Mouse (Mus musculus): Measurements from ENCODE around the gene Bach1. TPM values are rescaled to one million over a fixed set of nuclear protein-coding genes. Genes with fewer than 3 reads are reported as not detected.

The Bach1 gene
- polyA plus RNA-seq, 1 experiment from 2014 or later = 17.4 TPM

DNA sequence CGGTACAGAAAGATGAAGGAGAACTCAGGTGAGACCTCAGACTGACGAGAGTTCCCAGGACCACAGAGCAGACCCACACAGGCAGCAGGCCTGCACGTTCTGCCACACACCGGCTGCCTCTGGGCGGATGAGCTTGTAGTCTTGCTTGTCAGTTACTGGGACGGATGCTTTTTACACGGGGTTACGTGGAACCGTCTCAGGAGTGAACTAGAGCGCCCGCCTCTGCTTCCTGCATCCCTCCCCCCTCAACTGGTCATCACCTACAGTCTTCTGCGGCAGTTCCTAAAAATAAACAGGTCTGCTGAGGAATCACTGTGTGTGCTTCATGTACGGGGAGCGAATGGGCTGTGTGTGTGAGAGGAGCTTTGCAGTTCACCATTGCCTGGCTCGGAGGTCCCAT, 24.7 kb downstream of the Bach1 start:
- Histone ChIP-seq H3K4me2 (ENCODE audit: low read length) (no peak overlapping the region), H3K4me1 (ENCODE audit: control insufficient read depth, insufficient read depth, low read depth, low read length) (no peaks in the 10 kb centered on the region), H3K27ac (ENCODE audit: low read depth, low read length) (no peak overlapping the region), H3K9ac (ENCODE audit: low read depth, low read length) (no peak overlapping the region), H3K27me3 (replicated peaks; ENCODE audit: control insufficient read depth, insufficient read depth, low read length) (no peaks in the 10 kb centered on the region), H3K9me3 (ENCODE audit: control insufficient read depth, low read length) (no peaks in the 10 kb centered on the region), H3K4me3 (ENCODE audit: low read length) (no peak overlapping the region), H3K36me3 (ENCODE audit: control insufficient read depth, insufficient read depth, low read length) (peaks cover 22% of the 10 kb centered on the region)
- 94% methylated on average over 15 of the region's 15 CpGs for WGBS
- ATAC-seq = no peak

GRCm38 (mm10) chr16:87724826-87725225, 26.1 kb downstream of the Bach1 start:
- H3K4me2 ChIP-seq (ENCODE audit: low read length) = no peak overlapping the region
- H3K4me3 ChIP-seq (ENCODE audit: low read length) = no peak overlapping the region
- no peak for ATAC-seq
- H3K36me3 ChIP-seq (ENCODE audit: control insufficient read depth, insufficient read depth, low read length) = peaks cover 22% of the 10 kb centered on the region
- H3K9me3 ChIP-seq (ENCODE audit: control insufficient read depth, low read length) = no peaks in the 10 kb centered on the region
- H3K27ac ChIP-seq (ENCODE audit: low read depth, low read length) = no peak overlapping the region
- 95% methylated on average over 4 of the region's 4 CpGs for WGBS
- H3K27me3 ChIP-seq (replicated peaks; ENCODE audit: control insufficient read depth, insufficient read depth, low read length) = no peaks in the 10 kb centered on the region
- H3K9ac ChIP-seq (ENCODE audit: low read depth, low read length) = no peak overlapping the region
- H3K4me1 ChIP-seq (ENCODE audit: control insufficient read depth, insufficient read depth, low read depth, low read length) = no peaks in the 10 kb centered on the region

GRCm38 (mm10) chr16:87725241-87725640, 26.5 kb downstream of the Bach1 start:
- 90% methylated on average over 5 of the region's 5 CpGs for WGBS
- Histone ChIP-seq H3K36me3 (ENCODE audit: control insufficient read depth, insufficient read depth, low read length) (peaks cover 22% of the 10 kb centered on the region), H3K27me3 (replicated peaks; ENCODE audit: control insufficient read depth, insufficient read depth, low read length) (no peaks in the 10 kb centered on the region), H3K4me2 (ENCODE audit: low read length) (no peak overlapping the region), H3K9me3 (ENCODE audit: control insufficient read depth, low read length) (no peaks in the 10 kb centered on the region), H3K4me3 (ENCODE audit: low read length) (no peak overlapping the region), H3K4me1 (ENCODE audit: control insufficient read depth, insufficient read depth, low read depth, low read length) (no peaks in the 10 kb centered on the region), H3K9ac (ENCODE audit: low read depth, low read length) (no peak overlapping the region), H3K27ac (ENCODE audit: low read depth, low read length) (no peak overlapping the region)
- ATAC-seq = no peak

DNA sequence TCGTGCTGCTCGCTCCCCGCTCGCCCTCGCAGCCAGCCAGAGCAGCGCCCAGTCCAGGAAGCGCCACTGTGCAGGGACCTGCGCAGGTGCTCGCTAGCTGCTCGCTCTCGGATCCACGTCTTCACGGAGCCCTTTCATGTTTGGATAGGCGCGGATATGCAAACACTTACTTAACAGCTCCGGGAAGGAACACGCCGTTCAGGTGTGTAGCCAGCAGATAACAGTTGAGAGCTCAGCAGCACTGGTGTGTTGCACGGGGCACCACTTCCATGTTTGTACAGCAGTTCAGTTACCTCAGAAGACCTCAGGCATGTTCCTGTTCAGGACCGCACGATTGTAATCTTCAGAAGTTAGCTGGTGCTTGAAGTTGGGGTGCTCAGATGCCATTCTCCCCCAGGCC, 27.2 kb downstream of the Bach1 start:
- WGBS = 86% methylated on average over 21 of the region's 21 CpGs
- Histone ChIP-seq H3K36me3 (ENCODE audit: control insufficient read depth, insufficient read depth, low read length) (peaks cover 28% of the 10 kb centered on the region), H3K27me3 (replicated peaks; ENCODE audit: control insufficient read depth, insufficient read depth, low read length) (no peaks in the 10 kb centered on the region)

GRCm38 (mm10) chr16:87726369-87726768, 27.6 kb downstream of the Bach1 start:
- H3K9ac ChIP-seq (ENCODE audit: low read depth, low read length) = no peak overlapping the region
- no peak overlapping the region for H3K4me2 ChIP-seq (ENCODE audit: low read length)
- no peaks in the 10 kb centered on the region for H3K9me3 ChIP-seq (ENCODE audit: control insufficient read depth, low read length)
- H3K27me3 ChIP-seq (replicated peaks; ENCODE audit: control insufficient read depth, insufficient read depth, low read length) = no peaks in the 10 kb centered on the region
- no peak overlapping the region for H3K27ac ChIP-seq (ENCODE audit: low read depth, low read length)
- WGBS = 94% methylated on average over 6 of the region's 6 CpGs
- H3K4me1 ChIP-seq (ENCODE audit: control insufficient read depth, insufficient read depth, low read depth, low read length) = no peaks in the 10 kb centered on the region
- no peak for ATAC-seq
- H3K36me3 ChIP-seq (ENCODE audit: control insufficient read depth, insufficient read depth, low read length) = peaks cover 26% of the 10 kb centered on the region
- no peak overlapping the region for H3K4me3 ChIP-seq (ENCODE audit: low read length)

More for the DNA sequence above, 27.2 kb downstream of the Bach1 start:
- Histone ChIP-seq H3K27ac (ENCODE audit: low read depth, low read length) (no peak overlapping the region), H3K4me2 (ENCODE audit: low read length) (no peak overlapping the region), H3K9me3 (ENCODE audit: control insufficient read depth, low read length) (no peaks in the 10 kb centered on the region), H3K4me3 (ENCODE audit: low read length) (no peak overlapping the region), H3K9ac (ENCODE audit: low read depth, low read length) (no peak overlapping the region), H3K4me1 (ENCODE audit: control insufficient read depth, insufficient read depth, low read depth, low read length) (no peaks in the 10 kb centered on the region)
- ATAC-seq = no peak

DNA sequence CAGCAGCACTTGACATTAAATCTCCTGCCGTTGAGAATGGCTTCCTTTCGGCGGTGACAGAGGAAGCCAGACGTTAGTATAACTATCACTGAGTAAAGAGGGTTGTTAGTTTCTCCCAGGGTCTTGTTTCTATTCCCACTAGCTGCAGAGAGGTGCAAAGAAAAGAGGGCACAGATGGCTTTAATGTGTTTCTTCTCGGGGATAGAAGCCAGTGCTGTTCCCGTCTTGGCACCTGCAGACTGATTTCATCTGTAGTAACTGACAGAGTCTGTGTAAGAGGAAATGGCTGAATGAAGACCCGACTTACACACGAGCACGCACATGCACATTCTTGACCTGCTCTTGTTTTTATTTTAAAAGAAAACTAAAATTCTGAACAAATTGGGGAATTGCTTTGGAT, 28.5 kb downstream of the Bach1 start:
- H3K27ac ChIP-seq (ENCODE audit: low read depth, low read length) = no peak overlapping the region
- no peaks in the 10 kb centered on the region for H3K27me3 ChIP-seq (replicated peaks; ENCODE audit: control insufficient read depth, insufficient read depth, low read length)
- no peak overlapping the region for H3K4me2 ChIP-seq (ENCODE audit: low read length)
- H3K4me3 ChIP-seq (ENCODE audit: low read length) = no peak overlapping the region
- H3K9me3 ChIP-seq (ENCODE audit: control insufficient read depth, low read length) = no peaks in the 10 kb centered on the region
- peaks cover 26% of the 10 kb centered on the region for H3K36me3 ChIP-seq (ENCODE audit: control insufficient read depth, insufficient read depth, low read length)
- 62% methylated on average over 9 of the region's 9 CpGs for WGBS
- H3K9ac ChIP-seq (ENCODE audit: low read depth, low read length) = no peak overlapping the region
- H3K4me1 ChIP-seq (ENCODE audit: control insufficient read depth, insufficient read depth, low read depth, low read length) = no peaks in the 10 kb centered on the region
- ATAC-seq = no peak

GRCm38 (mm10) chr16:87727918-87728317, 29.2 kb downstream of the Bach1 start:
- Histone ChIP-seq H3K9me3 (ENCODE audit: control insufficient read depth, low read length) (no peaks in the 10 kb centered on the region), H3K27ac (ENCODE audit: low read depth, low read length) (no peak overlapping the region), H3K9ac (ENCODE audit: low read depth, low read length) (no peak overlapping the region), H3K27me3 (replicated peaks; ENCODE audit: control insufficient read depth, insufficient read depth, low read length) (no peaks in the 10 kb centered on the region), H3K4me1 (ENCODE audit: control insufficient read depth, insufficient read depth, low read depth, low read length) (no peaks in the 10 kb centered on the region), H3K4me2 (ENCODE audit: low read length) (no peak overlapping the region), H3K4me3 (ENCODE audit: low read length) (no peak overlapping the region), H3K36me3 (ENCODE audit: control insufficient read depth, insufficient read depth, low read length) (peaks cover 25% of the 10 kb centered on the region)
- no peak for ATAC-seq
- 60% methylated on average over 14 of the region's 14 CpGs for WGBS

DNA sequence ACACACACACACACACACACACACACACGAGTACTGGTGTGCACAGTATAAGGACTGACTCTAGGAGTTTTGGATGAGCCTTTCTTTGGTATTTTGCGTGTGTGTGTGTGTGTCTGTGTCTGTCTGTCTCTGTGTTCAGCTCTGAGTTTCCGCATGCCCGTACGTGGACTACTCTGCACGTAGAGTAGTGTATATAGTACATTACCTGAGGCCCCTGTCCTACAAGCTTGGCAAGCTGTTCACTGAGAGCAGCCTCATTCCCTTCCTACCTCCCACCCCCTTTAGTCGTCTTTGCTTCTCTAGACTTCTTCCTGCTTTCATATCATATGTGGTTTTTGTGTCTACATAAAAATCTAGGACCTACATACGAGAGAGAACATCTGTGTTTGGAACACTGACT, 30.0 kb downstream of the Bach1 start:
- WGBS = 96% methylated on average over 8 of the region's 8 CpGs
- H3K36me3 ChIP-seq (ENCODE audit: control insufficient read depth, insufficient read depth, low read length) = peaks cover 18% of the 10 kb centered on the region

DNA sequence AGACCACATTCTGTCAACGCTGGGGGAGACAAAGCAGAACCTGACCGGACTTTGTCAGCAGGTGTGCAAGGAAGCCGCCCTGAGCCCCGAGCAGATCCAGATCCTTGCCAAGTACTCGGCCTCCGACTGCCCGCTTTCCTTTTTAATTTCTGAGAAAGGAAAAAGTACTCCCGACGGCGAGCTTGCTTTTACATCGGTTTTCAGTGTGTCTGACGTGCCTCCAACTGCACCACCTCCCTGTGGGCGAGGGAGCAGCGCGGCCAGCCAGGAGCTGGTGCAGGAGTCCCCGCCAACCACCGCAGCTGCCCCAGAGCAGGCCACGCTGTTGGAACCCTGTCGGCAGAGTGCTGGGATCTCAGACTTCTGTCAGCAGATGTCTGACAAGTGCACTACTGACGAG, 30.7 kb downstream of the Bach1 start:
- H3K4me3 ChIP-seq (ENCODE audit: low read length) = no peak overlapping the region
- no peak overlapping the region for H3K9ac ChIP-seq (ENCODE audit: low read depth, low read length)
- H3K27me3 ChIP-seq (replicated peaks; ENCODE audit: control insufficient read depth, insufficient read depth, low read length) = no peaks in the 10 kb centered on the region
- H3K27ac ChIP-seq (ENCODE audit: low read depth, low read length) = no peak overlapping the region
- no peaks in the 10 kb centered on the region for H3K9me3 ChIP-seq (ENCODE audit: control insufficient read depth, low read length)
- WGBS = 88% methylated on average over 20 of the region's 20 CpGs
- no peak for ATAC-seq
- H3K4me2 ChIP-seq (ENCODE audit: low read length) = no peak overlapping the region
- no peaks in the 10 kb centered on the region for H3K4me1 ChIP-seq (ENCODE audit: control insufficient read depth, insufficient read depth, low read depth, low read length)
- H3K36me3 ChIP-seq (ENCODE audit: control insufficient read depth, insufficient read depth, low read length) = peaks cover 18% of the 10 kb centered on the region

More for the DNA sequence above, 30.0 kb downstream of the Bach1 start:
- Histone ChIP-seq H3K27me3 (replicated peaks; ENCODE audit: control insufficient read depth, insufficient read depth, low read length) (no peaks in the 10 kb centered on the region), H3K4me1 (ENCODE audit: control insufficient read depth, insufficient read depth, low read depth, low read length) (no peaks in the 10 kb centered on the region), H3K9ac (ENCODE audit: low read depth, low read length) (no peak overlapping the region), H3K4me3 (ENCODE audit: low read length) (no peak overlapping the region), H3K27ac (ENCODE audit: low read depth, low read length) (no peak overlapping the region), H3K9me3 (ENCODE audit: control insufficient read depth, low read length) (no peaks in the 10 kb centered on the region), H3K4me2 (ENCODE audit: low read length) (no peak overlapping the region)
- no peak for ATAC-seq

GRCm38 (mm10) chr16:87734868-87735381, 36.2 kb downstream of the Bach1 start:
- 95% methylated on average over 4 of the region's 4 CpGs for WGBS
- no peak for ATAC-seq
- H3K4me3 ChIP-seq (ENCODE audit: low read length) = no peak overlapping the region

More at GRCm38 (mm10) chr16:87734868-87735381, 36.2 kb downstream of the Bach1 start:
- no peaks in the 10 kb centered on the region for H3K27me3 ChIP-seq (replicated peaks; ENCODE audit: control insufficient read depth, insufficient read depth, low read length)
- no peak overlapping the region for H3K9ac ChIP-seq (ENCODE audit: low read depth, low read length)
- peaks cover 10% of the 10 kb centered on the region for H3K36me3 ChIP-seq (ENCODE audit: control insufficient read depth, insufficient read depth, low read length)
- H3K9me3 ChIP-seq (ENCODE audit: control insufficient read depth, low read length) = no peaks in the 10 kb centered on the region
- no peak overlapping the region for H3K27ac ChIP-seq (ENCODE audit: low read depth, low read length)
- no peaks in the 10 kb centered on the region for H3K4me1 ChIP-seq (ENCODE audit: control insufficient read depth, insufficient read depth, low read depth, low read length)
- no peak overlapping the region for H3K4me2 ChIP-seq (ENCODE audit: low read length)

Data from hindbrain, embryonic 16.5 days (tissue).